Mouse (Mus musculus): ENCODE results near the gene Fkbp8. TPM values are rescaled to one million over a fixed set of nuclear protein-coding genes. Genes with fewer than 3 reads are reported as not detected.

The Fkbp8 gene
- 311 and 360 TPM in 2 replicates for polyA plus RNA-seq (2016; fragmentation: Nextera tagmentation; extraction: Ambion mirVana)

- Histone ChIP-seq H3K36me3 (peaks cover 35% of the 10 kb centered on the region), H3K27me3 (ENCODE audit: insufficient read depth, poor library complexity, severe bottlenecking) (no peaks in the 10 kb centered on the region), H3K27ac (peak within 1 kb of the TSS; percentile 99), H3K4me3 (peak within 1 kb of the TSS; percentile 87), H3K9me3 (no peaks in the 10 kb centered on the region), H3K4me1 (replicated peaks) (peaks cover 41% of the 10 kb centered on the region)
- under 1% methylated on average over 61 of the region's 61 CpGs for WGBS
- DNase-seq (ENCODE audit: low spot score), result peak; percentile 98
These were observed at the start of gene Fkbp8, which contains the start of gene Kxd1 for GRCm38 (mm10) chr8:70527512-70528181. Gene Fkbp8 (plus strand): TSS chr8:70527724. Gene Kxd1 (minus strand): TSS chr8:70527956.

GRCm38 (mm10) chr8:70481908-70482307, 45.6 kb upstream of the Fkbp8 start:
- Histone ChIP-seq H3K4me3 (no peak overlapping the region), H3K27ac (no peak overlapping the region), H3K9me3 (no peaks in the 10 kb centered on the region), H3K36me3 (no peaks in the 10 kb centered on the region), H3K4me1 (replicated peaks) (peaks cover 34% of the 10 kb centered on the region), H3K27me3 (ENCODE audit: insufficient read depth, poor library complexity, severe bottlenecking) (peaks cover 87% of the 10 kb centered on the region)
- 71% methylated on average over 3 of the region's 3 CpGs for WGBS
- no peak for DNase-seq (ENCODE audit: low spot score)

- no peak for DNase-seq (ENCODE audit: low spot score)
- H3K36me3 ChIP-seq, result no peaks in the 10 kb centered on the region
- no peak overlapping the region for H3K27ac ChIP-seq
- WGBS, result 62% methylated on average over 2 of the region's 2 CpGs
- H3K4me1 ChIP-seq (replicated peaks), result peaks cover 33% of the 10 kb centered on the region
- no peaks in the 10 kb centered on the region for H3K9me3 ChIP-seq
- H3K27me3 ChIP-seq (ENCODE audit: insufficient read depth, poor library complexity, severe bottlenecking), result peaks cover 91% of the 10 kb centered on the region
- no peak overlapping the region for H3K4me3 ChIP-seq
These were observed 44.6 kb upstream of the Fkbp8 start for GRCm38 (mm10) chr8:70482943-70483342.

- Histone ChIP-seq H3K9me3 (no peaks in the 10 kb centered on the region), H3K36me3 (no peaks in the 10 kb centered on the region), H3K4me1 (replicated peaks) (peaks cover 64% of the 10 kb centered on the region), H3K27ac (no peak overlapping the region), H3K27me3 (ENCODE audit: insufficient read depth, poor library complexity, severe bottlenecking) (peaks cover 100% of the 10 kb centered on the region), H3K4me3 (no peak overlapping the region)
- 51% methylated on average over 7 of the region's 7 CpGs for WGBS
- DNase-seq (ENCODE audit: low spot score), result no peak
These were observed 41.3 kb upstream of the Fkbp8 start for GRCm38 (mm10) chr8:70486191-70486681.

- Histone ChIP-seq H3K36me3 (no peaks in the 10 kb centered on the region), H3K27ac (peak within 1 kb of the TSS; percentile 71), H3K27me3 (ENCODE audit: insufficient read depth, poor library complexity, severe bottlenecking) (peaks cover 100% of the 10 kb centered on the region), H3K9me3 (no peaks in the 10 kb centered on the region), H3K4me1 (replicated peaks) (peaks cover 65% of the 10 kb centered on the region), H3K4me3 (peak within 1 kb of the TSS; percentile 49)
- 4% methylated on average over 33 of the region's 33 CpGs for WGBS
- no peak for DNase-seq (ENCODE audit: low spot score)
These were observed 40.5 kb upstream of the Fkbp8 start, which contains the start of gene Tmem59l for GRCm38 (mm10) chr8:70486941-70487520. Gene Tmem59l (minus strand): TSS chr8:70487358.

- Histone ChIP-seq H3K36me3 (no peaks in the 10 kb centered on the region), H3K4me1 (replicated peaks) (peaks cover 75% of the 10 kb centered on the region), H3K9me3 (no peaks in the 10 kb centered on the region), H3K4me3 (peak overlapping the region; percentile 47), H3K27me3 (ENCODE audit: insufficient read depth, poor library complexity, severe bottlenecking) (peaks cover 100% of the 10 kb centered on the region), H3K27ac (peak overlapping the region; percentile 71)
- peak; percentile 70 for DNase-seq (ENCODE audit: low spot score)
- WGBS, result under 1% methylated on average over 55 of the region's 55 CpGs
These were observed 39.3 kb upstream of the Fkbp8 start for GRCm38 (mm10) chr8:70487993-70488796.

GRCm38 (mm10) chr8:70488931-70489470, 38.5 kb upstream of the Fkbp8 start:
- Histone ChIP-seq H3K27ac (peak overlapping the region; percentile 57), H3K4me1 (replicated peaks) (peaks cover 81% of the 10 kb centered on the region), H3K4me3 (peak overlapping the region; percentile 47), H3K36me3 (no peaks in the 10 kb centered on the region), H3K27me3 (ENCODE audit: insufficient read depth, poor library complexity, severe bottlenecking) (peaks cover 100% of the 10 kb centered on the region), H3K9me3 (no peaks in the 10 kb centered on the region)
- DNase-seq (ENCODE audit: low spot score), result no peak
- WGBS, result 2% methylated on average over 14 of the region's 14 CpGs

- H3K4me1 ChIP-seq (replicated peaks), result peaks cover 87% of the 10 kb centered on the region
- peak overlapping the region; percentile 47 for H3K4me3 ChIP-seq
- WGBS, result under 1% methylated on average over 36 of the region's 41 CpGs
- no peaks in the 10 kb centered on the region for H3K9me3 ChIP-seq
- H3K27ac ChIP-seq, result peak overlapping the region; percentile 57
- DNase-seq (ENCODE audit: low spot score), result no peak
- peaks cover 100% of the 10 kb centered on the region for H3K27me3 ChIP-seq (ENCODE audit: insufficient read depth, poor library complexity, severe bottlenecking)
- no peaks in the 10 kb centered on the region for H3K36me3 ChIP-seq
These were observed 37.9 kb upstream of the Fkbp8 start for GRCm38 (mm10) chr8:70489576-70489975.

GRCm38 (mm10) chr8:70490061-70490879, 37.3 kb upstream of the Fkbp8 start:
- Histone ChIP-seq H3K36me3 (no peaks in the 10 kb centered on the region), H3K27me3 (ENCODE audit: insufficient read depth, poor library complexity, severe bottlenecking) (peaks cover 100% of the 10 kb centered on the region), H3K27ac (no peak overlapping the region; the same call in 1 of the 2 replicates), H3K4me3 (no peak overlapping the region), H3K4me1 (replicated peaks) (peaks cover 94% of the 10 kb centered on the region), H3K9me3 (no peaks in the 10 kb centered on the region)
- WGBS, result 3% methylated on average over 10 of the region's 10 CpGs
- no peak for DNase-seq (ENCODE audit: low spot score)

GRCm38 (mm10) chr8:70490880-70491495, 36.5 kb upstream of the Fkbp8 start:
- H3K27ac ChIP-seq, result peak overlapping the region; percentile 23; the same call in 1 of the 2 replicates
- DNase-seq (ENCODE audit: low spot score), result no peak
- H3K27me3 ChIP-seq (ENCODE audit: insufficient read depth, poor library complexity, severe bottlenecking), result peaks cover 100% of the 10 kb centered on the region
- H3K4me3 ChIP-seq, result peak overlapping the region; percentile 20; the same call in 1 of the 2 replicates
- peaks cover 97% of the 10 kb centered on the region for H3K4me1 ChIP-seq (replicated peaks)
- 2% methylated on average over 20 of the region's 20 CpGs for WGBS
- no peaks in the 10 kb centered on the region for H3K9me3 ChIP-seq
- no peaks in the 10 kb centered on the region for H3K36me3 ChIP-seq
